Comparison of ENCODE assay signal across 8 mouse cellular contexts in the genomic region with DNA sequence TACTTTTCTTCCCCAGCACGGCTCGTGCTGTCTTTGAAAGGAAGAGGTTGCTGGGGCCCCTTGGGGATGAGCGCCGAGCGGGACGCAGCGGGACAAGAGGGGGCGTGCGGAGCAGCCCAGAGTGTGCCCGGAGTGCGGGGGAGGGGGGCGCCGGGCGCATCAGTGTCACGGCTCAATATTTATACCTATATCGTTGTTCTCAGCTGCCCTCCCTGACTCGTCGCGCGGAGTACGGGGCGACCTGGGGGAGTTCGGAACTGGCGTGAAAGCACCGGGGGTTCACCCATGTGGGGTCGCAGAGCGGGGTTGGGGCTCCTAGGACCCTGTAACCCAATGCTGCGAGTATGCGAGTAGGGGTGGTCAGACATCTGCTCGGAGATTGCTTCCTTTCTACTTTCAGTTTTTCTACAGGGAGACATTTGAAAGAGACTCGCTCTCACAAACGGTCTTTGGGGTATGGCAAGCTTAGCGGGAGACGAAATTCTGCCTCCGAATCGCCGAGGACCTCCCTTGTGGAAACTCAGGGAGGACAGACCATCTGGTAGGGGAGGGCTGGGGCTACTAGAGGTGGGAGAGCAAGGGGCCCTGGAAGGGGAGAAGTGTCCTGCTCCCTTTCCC. TPM values are rescaled to one million over a fixed set of nuclear protein-coding genes. Genes with fewer than 3 reads are reported as not detected.
DNase-seq lines count a peak whose midpoint lies in the region; ATAC-seq and TF ChIP-seq lines count a peak whose summit lies in the region.

Gene E030030I06Rik, minus strand, starts transcription at position 198 of the 618 bp plus-strand sequence.

- no peak for TF ChIP-seq CTCF in heart, adult 2 months (IDR thresholded peaks at IDR 0.05)
- TF ChIP-seq CTCF in brain, embryonic 14.5 days (IDR thresholded peaks at IDR 0.05; ENCODE audit: borderline replicate concordance, extremely low read depth, insufficient read depth, insufficient read length): no peak

- no peaks in the 10 kb centered on the region for H3K36me3 ChIP-seq in heart, adult 2 months (ENCODE audit: control insufficient read depth, insufficient read depth, low read length)
- no peaks in the 10 kb centered on the region for H3K36me3 ChIP-seq in heart, embryonic 16.5 days (ENCODE audit: control insufficient read depth, insufficient read depth)
- H3K36me3 ChIP-seq in limb, embryonic 14.5 days (ENCODE audit: control insufficient read depth, insufficient read depth, low read length): no peaks in the 10 kb centered on the region
- no peaks in the 10 kb centered on the region for H3K36me3 ChIP-seq in neural tube, embryonic 15.5 days

- H3K9ac ChIP-seq in heart, adult 2 months (ENCODE audit: low read depth, low read length): peak within 1 kb of the TSS; percentile 82
- H3K9ac ChIP-seq in heart, embryonic 16.5 days (ENCODE audit: low read length): peak within 1 kb of the TSS; percentile 81
- H3K9ac ChIP-seq in limb, embryonic 14.5 days (ENCODE audit: low read depth, low read length, severe bottlenecking): peak within 1 kb of the TSS; percentile 76
- H3K9ac ChIP-seq in neural tube, embryonic 15.5 days (replicated peaks): peak within 1 kb of the TSS; percentile 30; the same call in 1 of the 2 replicates

- no peak for TF ChIP-seq POLR2A in heart, adult 2 months (IDR thresholded peaks at IDR 0.05; ENCODE audit: insufficient read depth, low read depth, low read length)
- TF ChIP-seq POLR2A in brain, embryonic 14.5 days (IDR thresholded peaks at IDR 0.05; ENCODE audit: borderline replicate concordance, extremely low read depth, insufficient read depth, insufficient read length, poor library complexity, severe bottlenecking): no peak
- no peak for TF ChIP-seq POLR2A in limb, embryonic 14.5 days (IDR thresholded peaks at IDR 0.05; ENCODE audit: borderline replicate concordance, extremely low read depth, insufficient read depth, insufficient read length)

- peak within 1 kb of the TSS; percentile 99 for H3K4me2 ChIP-seq in heart, embryonic 16.5 days (ENCODE audit: low read depth, low read length)
- H3K4me2 ChIP-seq in limb, embryonic 14.5 days (replicated peaks; ENCODE audit: low read depth, low read length, severe bottlenecking): peak within 1 kb of the TSS; percentile 97
- H3K4me2 ChIP-seq in neural tube, embryonic 15.5 days: peak within 1 kb of the TSS; percentile 81

- no peak for TF ChIP-seq EP300 in heart, adult 2 months (IDR thresholded peaks at IDR 0.05; ENCODE audit: insufficient read depth, low read depth, low read length)

- intact Hi-C loops in heart, adult 2 months (cut with DNase I): loop anchor here (10.0 kb wide), 1 partner anchor 586 kb away; the partner anchor contains the start of gene Tbpl1
- intact Hi-C loops in heart, postnatal 25 days (cut with DNase I): no loop called here

- no peaks in the 10 kb centered on the region for H3K9me3 ChIP-seq in heart, embryonic 16.5 days (replicated peaks; ENCODE audit: control insufficient read depth, low read length)
- no peaks in the 10 kb centered on the region for H3K9me3 ChIP-seq in limb, embryonic 14.5 days (ENCODE audit: control insufficient read depth, low read length)
- H3K9me3 ChIP-seq in neural tube, embryonic 15.5 days (replicated peaks): no peaks in the 10 kb centered on the region

- peak within 1 kb of the TSS; percentile 63 for H3K4me3 ChIP-seq in heart, adult 2 months
- H3K4me3 ChIP-seq in heart, embryonic 16.5 days (ENCODE audit: low read length): peak within 1 kb of the TSS; percentile 76
- H3K4me3 ChIP-seq in limb, embryonic 14.5 days (replicated peaks; ENCODE audit: low read length): peak within 1 kb of the TSS; percentile 69
- H3K4me3 ChIP-seq in neural tube, embryonic 15.5 days (replicated peaks): peak within 1 kb of the TSS; percentile 46

- peak; percentile 38 for ATAC-seq in heart, embryonic 16.5 days (replicated peaks; ENCODE audit: extremely low read depth, insufficient read depth, low FRiP score)
- peak; percentile 20 for ATAC-seq in limb, embryonic 14.5 days (ENCODE audit: low FRiP score, low read depth)
- ATAC-seq in neural tube, embryonic 15.5 days (ENCODE audit: low FRiP score): peak; percentile 22; the same call in 1 of the 2 replicates

- DNase-seq in heart, adult 2 months: no peak
- DNase-seq in heart, postnatal 25 days (ENCODE audit: low spot score): no peak
- peak; percentile 54 for DNase-seq in CD4-positive, CD25-positive, alpha-beta regulatory T cell, adult 2 months (ENCODE audit: low read depth, low spot score)
- DNase-seq in brain, embryonic 14.5 days (ENCODE audit: low read depth): peak; percentile 57
- no peak for DNase-seq in limb, embryonic 14.5 days (ENCODE audit: low spot score)
- DNase-seq in layer of hippocampus, postnatal 36 days: no peak

- H3K4me1 ChIP-seq in heart, adult 2 months (ENCODE audit: control insufficient read depth, insufficient read depth, low read length): no peaks in the 10 kb centered on the region
- H3K4me1 ChIP-seq in heart, embryonic 16.5 days (ENCODE audit: control insufficient read depth, insufficient read depth, low read length): peaks cover 11% of the 10 kb centered on the region
- peaks cover 7% of the 10 kb centered on the region for H3K4me1 ChIP-seq in limb, embryonic 14.5 days (ENCODE audit: control insufficient read depth, insufficient read depth, low read length)
- H3K4me1 ChIP-seq in neural tube, embryonic 15.5 days: peaks cover 32% of the 10 kb centered on the region

- under 1% methylated on average over 37 of the region's 37 CpGs for WGBS in heart, adult 2 months
- under 1% methylated on average over 37 of the region's 37 CpGs for WGBS in heart, embryonic 16.5 days
- under 1% methylated on average over 33 of the region's 37 CpGs for WGBS in limb, embryonic 14.5 days
- under 1% methylated on average over 37 of the region's 37 CpGs for WGBS in neural tube, embryonic 15.5 days

- H3K27ac ChIP-seq in heart, adult 2 months: peak within 1 kb of the TSS; percentile 72
- H3K27ac ChIP-seq in heart, embryonic 16.5 days (ENCODE audit: low read length): 0 out of 2 replicates have a peak within 1 kb of the TSS, but pooled peaks have one; percentile 36
- H3K27ac ChIP-seq in limb, embryonic 14.5 days (replicated peaks; ENCODE audit: low read depth, low read length): peak within 1 kb of the TSS; percentile 73
- H3K27ac ChIP-seq in neural tube, embryonic 15.5 days (replicated peaks): no peak within 1 kb of the TSS

- no peaks in the 10 kb centered on the region for H3K79me2 ChIP-seq in heart, adult 2 months (replicated peaks; ENCODE audit: control insufficient read depth, insufficient read depth, low read length)

- peaks cover 19% of the 10 kb centered on the region for H3K27me3 ChIP-seq in heart, adult 2 months (ENCODE audit: control insufficient read depth, insufficient read depth, low read length)
- peaks cover 18% of the 10 kb centered on the region for H3K27me3 ChIP-seq in heart, embryonic 16.5 days (ENCODE audit: control insufficient read depth, insufficient read depth, low read length)
- peaks cover 18% of the 10 kb centered on the region for H3K27me3 ChIP-seq in limb, embryonic 14.5 days (ENCODE audit: control insufficient read depth, insufficient read depth, low read length)
- peaks cover 44% of the 10 kb centered on the region for H3K27me3 ChIP-seq in neural tube, embryonic 15.5 days (replicated peaks)

RNA-seq across cellular contexts. Expression of gene E030030I06Rik, which starts in this region (rescaled TPM):
- total RNA-seq in heart, adult 2 months (2021): 1 to 10 TPM in 1 of 2 experiments, under 1 TPM in 1; 0.86 to 1.2 TPM
- 1.4 and 8.7 TPM in 2 replicates for polyA plus RNA-seq in heart, adult 2 months (2012; rRNA removed)
- 1 to 10 TPM in 1 of 2 experiments, under 1 TPM in 1; 0.89 to 4.2 TPM for total RNA-seq in heart, postnatal 25 days (2021)
- polyA plus RNA-seq in brain, embryonic 14.5 days (2012; rRNA removed): 2.6 and 3.4 TPM in 2 replicates
- 9.0 and 10.4 TPM in 2 replicates for polyA plus RNA-seq in heart, embryonic 16.5 days (2015; fragmentation: Nextera tagmentation; extraction: Ambion mirVana)
- 10.6 and 12.3 TPM in 2 replicates for polyA plus RNA-seq in limb, embryonic 14.5 days (2012; rRNA removed)
- polyA plus RNA-seq in limb, embryonic 14.5 days (2014; fragmentation: Nextera tagmentation; extraction: Ambion mirVana): 16.7 and 23.1 TPM in 2 replicates
- 1.6 and 3.4 TPM in 2 replicates for polyA plus RNA-seq in neural tube, embryonic 15.5 days (2015; fragmentation: Nextera tagmentation; extraction: Ambion mirVana)
- total RNA-seq in layer of hippocampus, postnatal 36 days (2021): not detected

Comparison
In these comparisons a context has a peak if more than half of its experiments do, and no peak if none do; other contexts are left out.
1. DNase-seq: peak in CD4-positive, CD25-positive, alpha-beta regulatory T cell, adult 2 months (single experiment) and brain, embryonic 14.5 days (single experiment); none in heart, adult 2 months (0 of 2), heart, postnatal 25 days (single experiment), limb, embryonic 14.5 days (single experiment) and layer of hippocampus, postnatal 36 days (0 of 2).
2. H3K9ac ChIP-seq: peak in every context shown above with its lines; median percentile 82 in heart, adult 2 months; 81 in heart, embryonic 16.5 days; 76 in limb, embryonic 14.5 days; 30 in neural tube, embryonic 15.5 days.
3. Peak in every context shown above with its lines, with median percentiles within 50 percentile points of each other: H3K4me3 ChIP-seq, ATAC-seq and H3K4me2 ChIP-seq.